Mouse (Mus musculus): ENCODE measurements around the gene Clasp2. TPM values are rescaled to one million over a fixed set of nuclear protein-coding genes. Genes with fewer than 3 reads are reported as not detected.
A peak's percentile ranks its signal among the peaks of the same experiment; 100 is the strongest.

Clasp2 gene
- polyA plus RNA-seq, 1 experiment, result 6.6 TPM

DNA sequence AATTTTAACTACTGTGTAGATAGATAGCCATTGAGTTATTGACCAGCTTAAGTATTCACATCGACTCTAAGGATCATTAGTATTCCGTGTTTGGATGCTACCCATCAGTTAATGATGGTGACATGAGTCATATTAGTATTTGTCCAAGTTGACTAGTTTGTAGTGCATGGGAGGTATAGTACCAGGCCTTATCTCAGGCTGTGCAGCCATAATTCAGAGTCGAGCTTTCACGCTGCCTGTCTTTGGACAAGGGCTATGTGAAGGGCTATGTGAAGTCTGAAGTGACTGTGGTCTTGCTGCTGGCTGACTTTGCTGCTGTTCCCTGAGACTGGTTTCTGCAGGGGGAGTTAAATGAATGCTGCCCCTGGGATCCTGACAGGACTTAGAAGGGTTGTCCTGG, 216.5 kb downstream of the Clasp2 start:
- no peak overlapping the region for H3K4me3 ChIP-seq
- TF ChIP-seq TCF12 (IDR thresholded peaks at IDR 0.05; ENCODE audit: insufficient read depth, poor library complexity, severe bottlenecking) (no peak), POLR2A (IDR thresholded peaks at IDR 0.05; ENCODE audit: insufficient read length, low read depth) (no peak), POLR2AphosphoS2 (IDR thresholded peaks at IDR 0.05; ENCODE audit: insufficient read length, low read depth) (no peak), CEBPB (IDR thresholded peaks at IDR 0.05; ENCODE audit: insufficient read depth, poor library complexity, severe bottlenecking) (no peak), E2F4 (IDR thresholded peaks at IDR 0.05; ENCODE audit: insufficient read depth) (no peak), MAX (IDR thresholded peaks at IDR 0.05; ENCODE audit: low read depth) (no peak), REST (IDR thresholded peaks at IDR 0.05; ENCODE audit: insufficient read depth, insufficient read length) (no peak), MYOG (IDR thresholded peaks at IDR 0.05; ENCODE audit: control insufficient read depth in 1 of 3, insufficient read depth in 1 of 3, insufficient read length in 2 of 3, low read depth in 2 of 3) (no peak), MYOD1 (IDR thresholded peaks at IDR 0.05; ENCODE audit: control insufficient read depth in 1 of 3, insufficient read length in 2 of 3, low read depth in 2 of 3) (no peak), SRF (IDR thresholded peaks at IDR 0.05; ENCODE audit: control insufficient read depth, insufficient read length, low read depth) (no peak), TCF3 (IDR thresholded peaks at IDR 0.05; ENCODE audit: insufficient read length, low read depth) (no peak), USF1 (IDR thresholded peaks at IDR 0.05; ENCODE audit: low read depth) (no peak)
- H3K4me2 ChIP-seq (ENCODE audit: low read depth), result no peak overlapping the region
- H3K27me3 ChIP-seq (ENCODE audit: control insufficient read depth, insufficient read depth, insufficient read length), result no peaks in the 10 kb centered on the region
- H3ac ChIP-seq (ENCODE audit: control insufficient read depth, insufficient read length), result no peak overlapping the region
- peaks cover 59% of the 10 kb centered on the region for H3K36me3 ChIP-seq (ENCODE audit: control insufficient read depth, insufficient read depth)
- H3K79me2 ChIP-seq (ENCODE audit: control insufficient read depth, insufficient read depth), result peaks cover 15% of the 10 kb centered on the region

GRCm38 (mm10) chr9:113963718-113964117, 222.4 kb downstream of the Clasp2 start:
- no peaks in the 10 kb centered on the region for H3K27me3 ChIP-seq (ENCODE audit: control insufficient read depth, insufficient read depth, insufficient read length)
- H3ac ChIP-seq (ENCODE audit: control insufficient read depth, insufficient read length), result no peak overlapping the region
- no peaks in the 10 kb centered on the region for H3K79me2 ChIP-seq (ENCODE audit: control insufficient read depth, insufficient read depth)
- TF ChIP-seq E2F4 (IDR thresholded peaks at IDR 0.05; ENCODE audit: insufficient read depth), result no peak
- TF ChIP-seq TCF12 (IDR thresholded peaks at IDR 0.05; ENCODE audit: insufficient read depth, poor library complexity, severe bottlenecking), result no peak
- no peak for TF ChIP-seq MYOD1 (IDR thresholded peaks at IDR 0.05; ENCODE audit: control insufficient read depth in 1 of 3, insufficient read length in 2 of 3, low read depth in 2 of 3)
- no peak for TF ChIP-seq REST (IDR thresholded peaks at IDR 0.05; ENCODE audit: insufficient read depth, insufficient read length)
- no peak for TF ChIP-seq MAX (IDR thresholded peaks at IDR 0.05; ENCODE audit: low read depth)
- TF ChIP-seq CEBPB (IDR thresholded peaks at IDR 0.05; ENCODE audit: insufficient read depth, poor library complexity, severe bottlenecking), result no peak
- TF ChIP-seq POLR2A (IDR thresholded peaks at IDR 0.05; ENCODE audit: insufficient read length, low read depth), result no peak
- TF ChIP-seq MYOG (IDR thresholded peaks at IDR 0.05; ENCODE audit: control insufficient read depth in 1 of 3, insufficient read depth in 1 of 3, insufficient read length in 2 of 3, low read depth in 2 of 3), result no peak
- TF ChIP-seq POLR2AphosphoS2 (IDR thresholded peaks at IDR 0.05; ENCODE audit: insufficient read length, low read depth), result no peak
- no peak for TF ChIP-seq USF1 (IDR thresholded peaks at IDR 0.05; ENCODE audit: low read depth)
- TF ChIP-seq TCF3 (IDR thresholded peaks at IDR 0.05; ENCODE audit: insufficient read length, low read depth), result no peak
- TF ChIP-seq SRF (IDR thresholded peaks at IDR 0.05; ENCODE audit: control insufficient read depth, insufficient read length, low read depth), result no peak
- peaks cover 66% of the 10 kb centered on the region for H3K36me3 ChIP-seq (ENCODE audit: control insufficient read depth, insufficient read depth)
- no peak overlapping the region for H3K4me2 ChIP-seq (ENCODE audit: low read depth)
- no peak overlapping the region for H3K4me3 ChIP-seq

DNA sequence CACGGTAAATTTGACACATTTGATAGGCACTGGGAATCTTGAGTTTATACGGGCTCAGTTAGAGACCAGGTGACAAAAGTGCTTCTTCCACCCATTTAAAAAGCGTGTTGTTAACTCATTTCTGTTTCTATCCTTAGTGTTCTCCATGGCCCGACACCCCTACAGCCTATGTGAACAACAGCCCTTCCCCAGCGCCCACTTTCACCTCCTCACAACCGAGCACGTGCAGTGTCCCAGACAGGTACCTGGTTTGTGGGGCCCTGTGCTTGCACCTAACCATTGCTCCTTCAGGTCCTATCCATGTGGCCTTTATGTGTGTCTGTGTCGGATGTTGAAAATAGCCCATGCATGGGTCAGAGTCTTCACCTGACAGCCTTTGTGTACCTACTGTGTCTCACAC, 223.1 kb downstream of the Clasp2 start:
- no peak overlapping the region for H3K4me3 ChIP-seq
- H3ac ChIP-seq (ENCODE audit: control insufficient read depth, insufficient read length), result no peak overlapping the region
- no peaks in the 10 kb centered on the region for H3K27me3 ChIP-seq (ENCODE audit: control insufficient read depth, insufficient read depth, insufficient read length)
- no peak overlapping the region for H3K4me2 ChIP-seq (ENCODE audit: low read depth)
- no peak for TF ChIP-seq MAX (IDR thresholded peaks at IDR 0.05; ENCODE audit: low read depth)
- TF ChIP-seq POLR2AphosphoS2 (IDR thresholded peaks at IDR 0.05; ENCODE audit: insufficient read length, low read depth), result peak; percentile 30
- no peak for TF ChIP-seq TCF12 (IDR thresholded peaks at IDR 0.05; ENCODE audit: insufficient read depth, poor library complexity, severe bottlenecking)
- no peaks in the 10 kb centered on the region for H3K79me2 ChIP-seq (ENCODE audit: control insufficient read depth, insufficient read depth)
- peaks cover 62% of the 10 kb centered on the region for H3K36me3 ChIP-seq (ENCODE audit: control insufficient read depth, insufficient read depth)

- no peak for TF ChIP-seq CEBPB (IDR thresholded peaks at IDR 0.05; ENCODE audit: insufficient read depth, poor library complexity, severe bottlenecking)
These were observed 225.6 kb downstream of the Clasp2 start for GRCm38 (mm10) chr9:113966838-113967237.

GRCm38 (mm10) chr9:113968967-113969366, 227.7 kb downstream of the Clasp2 start:
- Histone ChIP-seq H3K79me2 (ENCODE audit: control insufficient read depth, insufficient read depth) (no peaks in the 10 kb centered on the region), H3ac (ENCODE audit: control insufficient read depth, insufficient read length) (no peak overlapping the region), H3K36me3 (ENCODE audit: control insufficient read depth, insufficient read depth) (peaks cover 33% of the 10 kb centered on the region), H3K27me3 (ENCODE audit: control insufficient read depth, insufficient read depth, insufficient read length) (no peaks in the 10 kb centered on the region), H3K4me2 (ENCODE audit: low read depth) (no peak overlapping the region), H3K4me3 (no peak overlapping the region)
- TF ChIP-seq POLR2AphosphoS2 (IDR thresholded peaks at IDR 0.05; ENCODE audit: insufficient read length, low read depth) (peak; percentile 48), E2F4 (IDR thresholded peaks at IDR 0.05; ENCODE audit: insufficient read depth) (no peak)

More at GRCm38 (mm10) chr9:113966838-113967237, 225.6 kb downstream of the Clasp2 start:
- Histone ChIP-seq H3K4me2 (ENCODE audit: low read depth) (no peak overlapping the region), H3K4me3 (no peak overlapping the region), H3K79me2 (ENCODE audit: control insufficient read depth, insufficient read depth) (no peaks in the 10 kb centered on the region), H3K36me3 (ENCODE audit: control insufficient read depth, insufficient read depth) (peaks cover 40% of the 10 kb centered on the region), H3K27me3 (ENCODE audit: control insufficient read depth, insufficient read depth, insufficient read length) (no peaks in the 10 kb centered on the region), H3ac (ENCODE audit: control insufficient read depth, insufficient read length) (no peak overlapping the region)

Other genes with a start within 250 kb of the Clasp2 start
- gene Pdcd6ip, start 33.2 kb upstream of the Clasp2 start, polyA plus RNA-seq (2012; fragmentation: generic; extraction: Trizol), result 56.3 TPM
- 31.1 TPM for gene Ubp1, start 189.5 kb downstream of the Clasp2 start, polyA plus RNA-seq (2012; fragmentation: generic; extraction: Trizol)